Mouse (Mus musculus) bone marrow macrophage, adult 2 months (primary cell): ENCODE data around the gene Ccdc172.

Experiments used
- CTCF ChIP-seq: IDR thresholded peaks from 2 replicates; pipeline ENCODE4 v1.5.1; 2012; ENCODE audit warnings: low read depth, mild to moderate bottlenecking, low read length, moderate library complexity
- POLR2A ChIP-seq: IDR thresholded peaks from 2 replicates; pipeline ENCODE4 v1.6.1; 2012; ENCODE audit warnings: mild to moderate bottlenecking, low read depth, low read length, borderline replicate concordance

- TF ChIP-seq CTCF (no peak), POLR2A (no peak)
These were observed 37.5 kb upstream of the Ccdc172 start for GRCm38 (mm10) chr19:58474251-58474650.
